Mouse (Mus musculus): ENCODE data around the gene Prkaca.

GRCm38 (mm10) chr8:83978200-83978599 lies 5.4 kb downstream of the Prkaca start:
- TF ChIP-seq CTCF (IDR thresholded peaks at IDR 0.05; ENCODE audit: control insufficient read depth, insufficient read depth, insufficient replicate concordance, low read depth, low read length) = no peak
- TF ChIP-seq POLR2A (IDR thresholded peaks at IDR 0.05; ENCODE audit: control insufficient read depth, low read depth, low read length) = no peak

Data from testis, adult 2 months (tissue).